Mouse (Mus musculus): Measurements from ENCODE around the gene Zfp523. TPM values are rescaled to one million over a fixed set of nuclear protein-coding genes. Genes with fewer than 3 reads are reported as not detected.

The Zfp523 gene
- polyA plus RNA-seq, 1 experiment from 2014 or later = 17.3 TPM

DNA sequence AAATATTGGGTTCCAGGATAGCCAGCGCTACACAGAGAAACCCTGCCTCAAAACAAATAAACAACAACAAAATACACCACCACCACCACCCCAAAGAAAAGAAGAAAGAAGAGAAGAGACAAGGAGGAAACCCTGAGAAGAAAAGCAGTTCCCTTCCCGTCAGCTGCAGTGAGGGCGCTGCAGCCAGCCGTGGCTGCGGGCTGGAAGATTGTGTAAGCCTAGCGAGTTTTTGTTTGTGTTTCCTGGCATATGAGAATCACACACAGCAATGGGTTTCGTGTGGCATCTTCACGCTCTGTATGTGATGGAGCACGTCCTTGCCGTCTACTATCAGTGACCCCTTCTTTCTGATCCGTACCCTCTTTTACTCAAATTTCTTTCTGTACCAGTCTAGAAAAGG lies 69.7 kb downstream of the Zfp523 start:
- 68% methylated on average over 11 of the region's 11 CpGs for WGBS
- H3K9ac ChIP-seq = no peak overlapping the region
- no peaks in the 10 kb centered on the region for H3K27me3 ChIP-seq
- no peak overlapping the region for H3K4me2 ChIP-seq
- H3K9me3 ChIP-seq (replicated peaks) = no peaks in the 10 kb centered on the region
- H3K4me3 ChIP-seq = no peak overlapping the region
- H3K27ac ChIP-seq = no peak overlapping the region
- H3K4me1 ChIP-seq (replicated peaks) = peaks cover 52% of the 10 kb centered on the region
- no peaks in the 10 kb centered on the region for H3K36me3 ChIP-seq
- no peak for ATAC-seq (replicated peaks; ENCODE audit: insufficient number of reproducible peaks, insufficient read depth, low FRiP score, low read depth)

DNA sequence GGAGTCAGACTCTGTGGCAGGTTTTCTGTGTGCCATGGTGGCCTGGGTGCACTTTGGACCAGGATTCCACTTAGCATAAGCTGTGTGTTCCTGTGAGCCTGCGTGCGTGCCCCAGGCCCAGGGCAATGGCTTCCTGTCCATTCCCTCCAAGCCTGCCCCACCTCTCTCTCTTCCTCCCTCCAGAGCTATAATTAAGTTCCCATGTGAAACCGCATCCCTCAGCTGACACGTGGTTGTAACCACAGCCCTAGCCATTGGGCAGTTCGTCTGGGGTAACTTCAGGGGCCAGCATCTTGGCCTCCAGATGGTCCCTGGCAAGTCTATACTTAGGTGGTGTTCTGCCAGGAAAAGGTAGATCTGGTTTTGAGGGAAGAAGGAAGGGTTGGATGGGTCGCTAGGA lies 70.7 kb downstream of the Zfp523 start:
- no peak overlapping the region; the same call in 1 of the 2 replicates for H3K9ac ChIP-seq
- no peaks in the 10 kb centered on the region for H3K27me3 ChIP-seq
- H3K36me3 ChIP-seq = no peaks in the 10 kb centered on the region
- H3K27ac ChIP-seq = peak overlapping the region; percentile 37; the same call in 1 of the 2 replicates
- no peak overlapping the region for H3K4me3 ChIP-seq
- H3K9me3 ChIP-seq (replicated peaks) = no peaks in the 10 kb centered on the region
- H3K4me1 ChIP-seq (replicated peaks) = peaks cover 54% of the 10 kb centered on the region
- H3K4me2 ChIP-seq = no peak overlapping the region
- 40% methylated on average over 6 of the region's 6 CpGs for WGBS
- ATAC-seq (replicated peaks; ENCODE audit: insufficient number of reproducible peaks, insufficient read depth, low FRiP score, low read depth) = 0 out of 2 replicates have a peak, but pooled peaks have one; percentile 29

DNA sequence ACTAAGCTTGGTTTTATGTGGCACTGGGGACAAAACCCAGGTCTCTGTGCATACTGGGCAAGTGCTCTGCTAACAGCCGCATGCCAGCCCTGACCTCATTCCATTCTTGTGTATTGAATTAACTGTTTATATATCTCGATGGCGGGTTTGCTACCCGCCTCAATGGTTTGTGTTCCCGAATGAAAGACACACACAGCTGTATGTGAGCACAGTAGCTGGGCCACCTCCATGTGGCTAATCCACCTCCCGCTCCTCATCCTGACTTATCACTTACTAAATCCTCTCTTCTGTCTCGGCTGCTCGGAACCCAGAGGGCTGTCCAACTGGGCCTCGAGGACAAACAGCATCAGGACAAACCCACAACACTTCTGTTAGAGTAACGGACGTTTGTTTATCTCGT lies 72.1 kb downstream of the Zfp523 start:
- no peak for ATAC-seq (replicated peaks; ENCODE audit: insufficient number of reproducible peaks, insufficient read depth, low FRiP score, low read depth)
- peaks cover 56% of the 10 kb centered on the region for H3K4me1 ChIP-seq (replicated peaks)
- H3K4me2 ChIP-seq = no peak overlapping the region
- no peaks in the 10 kb centered on the region for H3K9me3 ChIP-seq (replicated peaks)
- no peak overlapping the region for H3K27ac ChIP-seq
- no peaks in the 10 kb centered on the region for H3K27me3 ChIP-seq
- 67% methylated on average over 12 of the region's 12 CpGs for WGBS
- H3K4me3 ChIP-seq = no peak overlapping the region
- H3K9ac ChIP-seq = no peak overlapping the region
- H3K36me3 ChIP-seq = no peaks in the 10 kb centered on the region

DNA sequence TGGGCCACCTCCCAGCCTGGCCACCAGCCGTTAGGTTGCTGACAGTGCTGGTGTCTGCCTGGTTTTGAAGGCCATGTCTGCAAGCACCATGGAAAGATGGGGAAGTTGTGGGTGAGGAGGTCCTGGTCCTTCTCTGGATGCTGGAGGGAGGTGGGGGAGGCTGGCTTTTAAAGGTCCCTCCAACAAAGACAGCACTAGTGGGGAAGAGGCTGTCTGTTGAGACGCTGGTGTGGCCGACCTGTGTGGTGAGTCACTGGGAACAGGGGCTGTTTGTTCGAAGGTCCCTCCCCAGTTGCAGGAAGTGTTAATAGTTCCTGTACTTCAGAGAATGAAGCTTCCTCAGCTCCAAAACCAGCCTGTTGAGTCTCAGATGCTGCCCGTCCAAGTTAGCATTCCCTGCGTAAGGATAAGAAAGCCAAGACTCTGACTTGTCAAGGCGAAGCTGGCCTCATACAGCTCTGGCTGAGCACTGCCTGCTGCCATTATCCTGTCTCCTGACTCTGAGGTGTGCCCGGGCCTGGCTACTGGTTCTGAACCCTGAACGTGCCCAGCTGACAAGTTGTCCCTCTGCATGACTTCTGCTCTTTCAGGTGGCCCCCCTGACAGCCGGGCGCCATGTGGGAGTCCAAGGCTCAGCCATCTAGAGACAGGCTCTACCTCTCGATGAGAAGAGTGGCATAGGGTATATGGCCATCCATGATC lies 74.8 kb downstream of the Zfp523 start:
- H3K9ac ChIP-seq = no peak overlapping the region
- H3K27ac ChIP-seq = peak overlapping the region; percentile 45
- no peak overlapping the region for H3K4me2 ChIP-seq
- no peaks in the 10 kb centered on the region for H3K27me3 ChIP-seq
- 79% methylated on average over 12 of the region's 12 CpGs for WGBS
- H3K36me3 ChIP-seq = no peaks in the 10 kb centered on the region
- ATAC-seq (replicated peaks; ENCODE audit: insufficient number of reproducible peaks, insufficient read depth, low FRiP score, low read depth) = no peak
- no peaks in the 10 kb centered on the region for H3K9me3 ChIP-seq (replicated peaks)
- peaks cover 56% of the 10 kb centered on the region for H3K4me1 ChIP-seq (replicated peaks)
- no peak overlapping the region for H3K4me3 ChIP-seq

DNA sequence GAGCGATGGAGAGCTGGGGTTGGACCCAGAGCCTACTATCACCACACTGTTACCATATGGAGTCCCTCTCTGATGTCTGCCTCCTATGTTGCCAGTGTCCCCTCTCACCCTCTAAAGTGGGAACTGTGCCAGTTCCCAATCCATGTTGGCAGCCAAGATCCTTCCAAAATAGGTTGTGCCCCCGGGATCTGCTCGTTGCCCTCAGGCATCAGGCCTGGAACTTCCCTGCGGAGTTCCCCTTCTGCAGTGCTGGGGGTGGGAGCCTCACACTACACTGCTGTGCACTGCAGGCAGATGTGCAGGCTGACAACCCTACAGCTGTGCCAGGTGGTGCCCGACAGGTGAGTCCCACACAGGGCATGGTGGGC lies 75.3 kb downstream of the Zfp523 start:
- Histone ChIP-seq H3K9me3 (replicated peaks) (no peaks in the 10 kb centered on the region), H3K9ac (no peak overlapping the region), H3K4me1 (replicated peaks) (peaks cover 57% of the 10 kb centered on the region), H3K27ac (0 out of 2 replicates have a peak overlapping the region, but pooled peaks have one; percentile 13), H3K36me3 (no peaks in the 10 kb centered on the region), H3K4me2 (no peak overlapping the region), H3K4me3 (no peak overlapping the region), H3K27me3 (no peaks in the 10 kb centered on the region)
- WGBS = 56% methylated on average over 5 of the region's 5 CpGs
- no peak for ATAC-seq (replicated peaks; ENCODE audit: insufficient number of reproducible peaks, insufficient read depth, low FRiP score, low read depth)

DNA sequence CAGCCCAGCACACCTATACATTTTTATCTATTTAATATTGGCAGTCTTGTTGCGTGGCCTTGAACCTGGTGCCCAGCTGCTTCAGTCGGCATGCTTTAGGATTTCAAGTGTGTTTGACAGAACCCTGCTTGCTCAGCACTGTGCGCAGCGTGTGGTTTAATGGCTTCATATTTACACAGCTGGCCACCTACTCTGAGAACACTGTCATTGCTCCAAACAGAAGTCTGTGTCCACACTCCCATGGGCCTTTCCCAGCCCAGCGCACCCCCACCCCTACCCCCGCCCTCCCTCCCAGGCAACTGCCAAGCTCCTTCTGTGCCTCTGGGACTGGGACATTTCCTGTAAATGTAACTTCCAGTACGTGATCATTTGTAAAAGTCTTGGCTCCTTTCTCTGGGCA lies 76.3 kb downstream of the Zfp523 start:
- WGBS = 75% methylated on average over 7 of the region's 7 CpGs
- H3K4me1 ChIP-seq (replicated peaks) = peaks cover 55% of the 10 kb centered on the region

DNA sequence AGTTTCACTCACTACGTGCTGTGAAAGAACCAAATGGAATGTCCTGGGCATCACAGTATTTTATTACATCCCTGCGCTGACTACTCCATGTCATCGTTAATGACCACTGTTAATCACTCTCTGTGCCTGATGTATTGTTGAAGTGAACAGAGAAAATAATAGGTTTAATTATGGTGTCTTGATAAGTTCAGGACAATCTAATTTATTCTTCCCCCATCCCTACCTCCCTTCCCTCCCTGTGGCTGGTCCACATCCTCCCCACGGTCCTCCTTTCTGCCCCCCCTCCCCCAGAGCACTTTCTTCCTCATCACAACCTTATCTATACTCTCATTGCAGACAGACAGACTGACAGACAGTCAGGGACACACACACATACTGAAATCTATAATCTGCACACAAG lies 77.9 kb downstream of the Zfp523 start:
- Histone ChIP-seq H3K9me3 (replicated peaks) (no peaks in the 10 kb centered on the region), H3K4me3 (no peak overlapping the region), H3K9ac (no peak overlapping the region), H3K27me3 (no peaks in the 10 kb centered on the region), H3K36me3 (no peaks in the 10 kb centered on the region), H3K27ac (no peak overlapping the region), H3K4me1 (replicated peaks) (peaks cover 51% of the 10 kb centered on the region), H3K4me2 (no peak overlapping the region)
- no peak for ATAC-seq (replicated peaks; ENCODE audit: insufficient number of reproducible peaks, insufficient read depth, low FRiP score, low read depth)
- WGBS = 58% methylated on average over 4 of the region's 4 CpGs

More for the DNA sequence above, 76.3 kb downstream of the Zfp523 start:
- Histone ChIP-seq H3K27me3 (no peaks in the 10 kb centered on the region), H3K36me3 (no peaks in the 10 kb centered on the region), H3K9ac (no peak overlapping the region), H3K4me3 (no peak overlapping the region), H3K4me2 (no peak overlapping the region), H3K27ac (no peak overlapping the region), H3K9me3 (replicated peaks) (no peaks in the 10 kb centered on the region)
- ATAC-seq (replicated peaks; ENCODE audit: insufficient number of reproducible peaks, insufficient read depth, low FRiP score, low read depth) = no peak

Other genes with a start within 250 kb of the Zfp523 start
- gene Tcp11, start 96.5 kb upstream of the Zfp523 start, polyA plus RNA-seq (2015; fragmentation: Nextera tagmentation; extraction: Ambion mirVana) = 0.34 and 0.80 TPM in 2 replicates
- 0.76 and 1.7 TPM in 2 replicates for gene Scube3, start 35.0 kb upstream of the Zfp523 start, polyA plus RNA-seq (2015; fragmentation: Nextera tagmentation; extraction: Ambion mirVana)
- gene Def6, start 30.6 kb downstream of the Zfp523 start, polyA plus RNA-seq (2015; fragmentation: Nextera tagmentation; extraction: Ambion mirVana) = 4.2 and 12.0 TPM in 2 replicates
- gene Ppard, start 55.6 kb downstream of the Zfp523 start, polyA plus RNA-seq (2015; fragmentation: Nextera tagmentation; extraction: Ambion mirVana) = 1.1 and 1.4 TPM in 2 replicates
- gene Fance, start 136.4 kb downstream of the Zfp523 start, polyA plus RNA-seq (2015; fragmentation: Nextera tagmentation; extraction: Ambion mirVana) = 18.8 and 25.3 TPM in 2 replicates
- 305 and 312 TPM in 2 replicates for gene Rpl10a, start 151.3 kb downstream of the Zfp523 start, polyA plus RNA-seq (2015; fragmentation: Nextera tagmentation; extraction: Ambion mirVana)
- 5.3 and 6.6 TPM in 2 replicates for gene Tead3, start 173.7 kb downstream of the Zfp523 start, polyA plus RNA-seq (2015; fragmentation: Nextera tagmentation; extraction: Ambion mirVana)
- gene Tulp1, start 188.1 kb downstream of the Zfp523 start, polyA plus RNA-seq (2015; fragmentation: Nextera tagmentation; extraction: Ambion mirVana) = 2.6 and 4.3 TPM in 2 replicates